ENCODE assay signal across 24 mouse cellular contexts in genomic region chr5:133449926-133450325, GRCm38 (mm10).
DNase-seq lines count a peak whose midpoint lies in the region; ATAC-seq lines count a peak whose summit lies in the region.
"Had no signal": no experiment of that assay in that cellular context is flagged by ENCODE, and none has a peak within 500 bp of the region (broad histone marks: within the 10 kb centered on the region; RNA-seq: fewer than 3 reads in every experiment).

No protein-coding gene starts in this region.

- H3K36me3 ChIP-seq in forebrain, embryonic 15.5 days = no peaks in the 10 kb centered on the region
- H3K36me3 ChIP-seq: embryonic facial prominence, embryonic 12.5 days; hindbrain, embryonic 12.5 days; limb, embryonic 15.5 days; stomach, embryonic 15.5 days had no signal

- peaks cover 17% of the 10 kb centered on the region for H3K4me1 ChIP-seq in forebrain, embryonic 15.5 days
- H3K4me1 ChIP-seq: limb, embryonic 15.5 days; stomach, embryonic 15.5 days had no signal

- WGBS in forebrain, embryonic 15.5 days = 28% methylated on average over 3 of the region's 3 CpGs

- DNase-seq in adrenal gland, postnatal 36 days = peak; percentile 12 to 23
- no peak for DNase-seq in adrenal gland, postnatal 25 days
- peak; percentile 40 for DNase-seq in heart, adult 11 months
- no peak for DNase-seq in heart, postnatal 10 days
- peak; percentile 16 for DNase-seq in MN1 (ENCODE audit: low spot score)
- DNase-seq in layer of hippocampus, adult 11-12 months (ENCODE audit: low spot score) = no peak
- DNase-seq: cerebellum, adult 9-11 months; heart, postnatal 14 days; kidney, adult 18-20 months; kidney, postnatal 4 days; layer of hippocampus, adult 9-11 months; lung, embryonic 14.5 days; right cerebral cortex, adult 18-20 months; right cerebral cortex, postnatal 4 days; thymus, postnatal 4 days had no signal

- no peak overlapping the region for H3K9ac ChIP-seq in forebrain, embryonic 15.5 days (replicated peaks)
- H3K9ac ChIP-seq: embryonic facial prominence, embryonic 12.5 days; hindbrain, embryonic 12.5 days; limb, embryonic 15.5 days; liver, embryonic 14.5 days; lung, embryonic 14.5 days; stomach, embryonic 15.5 days had no signal

- 0 out of 2 replicates have a peak overlapping the region, but pooled peaks have one; percentile 48 for H3K27ac ChIP-seq in forebrain, embryonic 15.5 days (replicated peaks)
- H3K27ac ChIP-seq: embryonic facial prominence, embryonic 12.5 days; hindbrain, embryonic 12.5 days; limb, embryonic 15.5 days; liver, embryonic 14.5 days; stomach, embryonic 15.5 days had no signal

- no peaks in the 10 kb centered on the region for H3K9me3 ChIP-seq in forebrain, embryonic 15.5 days
- H3K9me3 ChIP-seq: embryonic facial prominence, embryonic 12.5 days; hindbrain, embryonic 12.5 days; limb, embryonic 15.5 days; stomach, embryonic 15.5 days had no signal

- no peak overlapping the region for H3K4me2 ChIP-seq in forebrain, embryonic 15.5 days (replicated peaks)
- H3K4me2 ChIP-seq: embryonic facial prominence, embryonic 12.5 days; heart, embryonic 11.5 days; hindbrain, embryonic 12.5 days; limb, embryonic 15.5 days; lung, embryonic 14.5 days; stomach, embryonic 15.5 days had no signal

- H3K27me3 ChIP-seq in forebrain, embryonic 15.5 days = no peaks in the 10 kb centered on the region
- H3K27me3 ChIP-seq: embryonic facial prominence, embryonic 12.5 days; hindbrain, embryonic 12.5 days; limb, embryonic 15.5 days; stomach, embryonic 15.5 days had no signal

- no peak overlapping the region for H3K4me3 ChIP-seq in forebrain, embryonic 15.5 days
- H3K4me3 ChIP-seq: embryonic facial prominence, embryonic 12.5 days; erythroblast, embryonic 14.5 days; hindbrain, embryonic 12.5 days; limb, embryonic 15.5 days; stomach, embryonic 15.5 days had no signal

- no peak for ATAC-seq in forebrain, embryonic 15.5 days (replicated peaks)
- no peak for ATAC-seq in monocyte, adult 5-6 weeks (replicated peaks; ENCODE audit: insufficient number of reproducible peaks, low FRiP score, low TSS enrichment, poor library complexity, severe bottlenecking)

- intact Hi-C loops in heart, postnatal 10 days (cut with DNase I) = no loop called here

Comparison
In these comparisons a context has a peak if more than half of its experiments do, and no peak if none do; other contexts are left out.
1. DNase-seq: peak in adrenal gland, postnatal 36 days (2 of 2), heart, adult 11 months (single experiment) and MN1 (single experiment); none in adrenal gland, postnatal 25 days (single experiment), heart, postnatal 10 days (0 of 2) and layer of hippocampus, adult 11-12 months (single experiment).